Mouse (Mus musculus) stomach, postnatal 0 days (tissue): ENCODE measurements around the gene Sytl2.

Source experiments
- CTCF ChIP-seq: IDR thresholded peaks from 2 replicates; pipeline ENCODE4 v1.5.1; 2016; ENCODE audit warnings: antibody characterized with exemption, low read depth, mild to moderate bottlenecking, moderate library complexity
- EP300 ChIP-seq: optimal IDR thresholded peaks from 2 replicates; pipeline ENCODE3; 2016; ENCODE audit warnings: antibody characterized with exemption

DNA sequence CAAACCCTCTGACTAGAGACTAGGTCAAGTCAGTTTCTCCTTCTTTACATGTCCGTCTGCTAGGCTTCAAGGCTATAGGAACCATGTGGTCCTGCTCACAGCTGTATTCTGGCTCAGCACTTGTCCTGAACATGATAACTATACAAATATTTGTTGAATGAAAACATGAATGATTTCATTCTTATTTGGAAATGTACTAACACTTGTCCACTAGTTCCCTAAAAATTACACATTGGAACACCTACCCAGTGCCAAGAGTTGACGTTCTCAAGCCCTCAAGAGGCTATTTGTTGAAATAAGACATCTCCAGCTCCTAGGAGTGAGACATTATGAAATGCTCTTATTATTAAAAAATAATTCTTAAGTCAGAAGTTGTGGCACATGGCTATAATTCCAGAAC is 43.4 kb upstream of the Sytl2 start:
- no peak for TF ChIP-seq CTCF
- no peak for TF ChIP-seq EP300
